In genomic region chr4:133931349-133931748, GRCm38 (mm10) we compare ENCODE assay signal across 10 mouse cellular contexts. TPM values are rescaled to one million over a fixed set of nuclear protein-coding genes. Genes with fewer than 3 reads are reported as not detected.
DNase-seq lines count a peak whose midpoint lies in the region; ATAC-seq and TF ChIP-seq lines count a peak whose summit lies in the region.
"Had no signal": no experiment of that assay in that cellular context is flagged by ENCODE, and none has a peak within 500 bp of the region (broad histone marks: within the 10 kb centered on the region; RNA-seq: fewer than 3 reads in every experiment).

No protein-coding gene starts in this region.

- no peak overlapping the region for H3K4me2 ChIP-seq in lung, postnatal 0 days (replicated peaks; ENCODE audit: low read depth, low read length)

- TF ChIP-seq CTCF in lung, postnatal 0 days (IDR thresholded peaks at IDR 0.05): peak; percentile 71

- no peak overlapping the region for H3K9ac ChIP-seq in lung, postnatal 0 days (replicated peaks; ENCODE audit: low read depth)

- H3K4me1 ChIP-seq in lung, postnatal 0 days (ENCODE audit: insufficient read depth, low read depth, low read length): no peaks in the 10 kb centered on the region
- peaks cover 11% of the 10 kb centered on the region; the same call in 1 of the 2 replicates for H3K4me1 ChIP-seq in forebrain, embryonic 10.5 days

- H3K4me3 ChIP-seq in lung, postnatal 0 days (ENCODE audit: low read depth, low read length): no peak overlapping the region
- no peak overlapping the region for H3K4me3 ChIP-seq in forebrain, embryonic 10.5 days
- H3K4me3 ChIP-seq: erythroblast, embryonic 14.5 days had no signal

- no peaks in the 10 kb centered on the region for H3K9me3 ChIP-seq in lung, postnatal 0 days (ENCODE audit: low read length)
- no peaks in the 10 kb centered on the region for H3K9me3 ChIP-seq in forebrain, embryonic 10.5 days

- peak; percentile 34 to 50 for DNase-seq in cerebellum, postnatal 10 days
- DNase-seq in cerebellum, adult 9-11 months: no peak
- peak; percentile 39 for DNase-seq in lung, postnatal 0 days (ENCODE audit: low spot score)
- DNase-seq in lung, postnatal 25 days (ENCODE audit: low spot score): no peak
- DNase-seq in mesoderm, embryonic 11.5 days (ENCODE audit: low read depth, low spot score): peak; percentile 39
- DNase-seq in forebrain, embryonic 10.5 days (ENCODE audit: extremely low spot score, low spot score): no peak
- no peak for DNase-seq in gastrocnemius, postnatal 4 days (ENCODE audit: low spot score in 2 of 2)
- DNase-seq: lung, adult 18-20 months had no signal

- no peak overlapping the region for H3K27ac ChIP-seq in lung, postnatal 0 days (ENCODE audit: low read length)
- no peak overlapping the region for H3K27ac ChIP-seq in forebrain, embryonic 10.5 days

- 17% methylated on average over 10 of the region's 10 CpGs for WGBS in lung, postnatal 0 days
- 19% methylated on average over 10 of the region's 10 CpGs for WGBS in forebrain, embryonic 10.5 days

- no peak for ATAC-seq in lung, postnatal 0 days
- peak; percentile 45; the same call in 1 of the 2 replicates for ATAC-seq in common myeloid progenitor, adult 5-6 weeks (replicated peaks; ENCODE audit: low read depth, poor library complexity, severe bottlenecking)

- H3K36me3 ChIP-seq in lung, postnatal 0 days (ENCODE audit: insufficient read depth, low read length): no peaks in the 10 kb centered on the region
- H3K36me3 ChIP-seq in forebrain, embryonic 10.5 days (replicated peaks): no peaks in the 10 kb centered on the region

- TF ChIP-seq EP300 in lung, postnatal 0 days (IDR thresholded peaks at IDR 0.05): no peak

- H3K27me3 ChIP-seq in lung, postnatal 0 days (replicated peaks; ENCODE audit: insufficient read depth, low read length): no peaks in the 10 kb centered on the region
- H3K27me3 ChIP-seq in forebrain, embryonic 10.5 days (ENCODE audit: poor library complexity, severe bottlenecking): no peaks in the 10 kb centered on the region

RNA-seq across cellular contexts. Expression of gene Hmgn2, which starts 37.1 kb away (rescaled TPM):
- polyA plus RNA-seq in lung, postnatal 0 days (2015; fragmentation: Nextera tagmentation; extraction: Ambion mirVana): 456 and 496 TPM in 2 replicates
- total RNA-seq in common myeloid progenitor, adult 5-6 weeks (2017): 497 and 549 TPM in 2 replicates
- polyA plus RNA-seq in forebrain, embryonic 10.5 days (2016; fragmentation: Nextera tagmentation; extraction: Ambion mirVana): 3,760 and 3,774 TPM in 2 replicates
- 100 to 1,000 TPM; 473 to 485 TPM for total RNA-seq in gastrocnemius, postnatal 4 days (2021)

RNA-seq across cellular contexts. Expression of gene Rps6ka1, which starts 43.8 kb away (rescaled TPM):
- 36.2 and 38.0 TPM in 2 replicates for polyA plus RNA-seq in lung, postnatal 0 days (2015; fragmentation: Nextera tagmentation; extraction: Ambion mirVana)
- 62.2 and 80.0 TPM in 2 replicates for total RNA-seq in common myeloid progenitor, adult 5-6 weeks (2017)
- polyA plus RNA-seq in forebrain, embryonic 10.5 days (2016; fragmentation: Nextera tagmentation; extraction: Ambion mirVana): 42.7 and 44.1 TPM in 2 replicates
- 1 to 10 TPM; 9.0 to 9.6 TPM for total RNA-seq in gastrocnemius, postnatal 4 days (2021)

Comparison
In these comparisons a context has a peak if more than half of its experiments do, and no peak if none do; other contexts are left out.
1. DNase-seq: peak in cerebellum, postnatal 10 days (2 of 2), lung, postnatal 0 days (single experiment) and mesoderm, embryonic 11.5 days (single experiment); none in cerebellum, adult 9-11 months (single experiment), lung, postnatal 25 days (single experiment), forebrain, embryonic 10.5 days (single experiment) and gastrocnemius, postnatal 4 days (0 of 2).